Mouse (Mus musculus): ENCODE results near the gene Fmod.

GRCm38 (mm10) chr1:134055058-134055457 is 18.0 kb downstream of the Fmod start:
- TF ChIP-seq CTCF (IDR thresholded peaks at IDR 0.05; ENCODE audit: extremely low read depth, insufficient read depth, low read length) (no peak), POLR2A (IDR thresholded peaks at IDR 0.05; ENCODE audit: extremely low read depth, insufficient read depth, low read length) (no peak)

Data from cortical plate, adult 2 months (tissue).